Mouse (Mus musculus): ENCODE data around the gene Rad54l.
A peak's percentile ranks its signal among the peaks of the same experiment; 100 is the strongest.

Rad54l gene

DNA sequence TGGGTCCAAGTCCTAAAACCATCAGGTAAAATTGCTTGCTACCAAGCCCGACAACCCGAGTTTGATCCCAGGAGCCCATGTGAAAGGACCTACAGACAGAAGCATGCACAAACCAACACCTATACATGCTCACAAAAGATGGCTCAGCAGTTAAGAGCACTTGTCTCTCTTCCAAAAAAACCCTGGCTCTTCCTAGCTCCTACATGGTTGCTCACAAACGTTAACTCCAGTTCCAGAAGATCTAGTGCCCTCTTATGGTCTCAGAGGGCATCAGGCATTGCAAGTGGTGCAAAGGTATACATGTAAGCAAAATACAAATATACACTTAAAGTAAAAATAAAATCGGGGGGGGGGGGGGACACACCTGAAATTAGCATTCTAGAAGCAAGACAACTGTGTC lies 50.3 kb downstream of the Rad54l start:
- DNase-seq (ENCODE audit: low spot score) = peak; percentile 33

DNA sequence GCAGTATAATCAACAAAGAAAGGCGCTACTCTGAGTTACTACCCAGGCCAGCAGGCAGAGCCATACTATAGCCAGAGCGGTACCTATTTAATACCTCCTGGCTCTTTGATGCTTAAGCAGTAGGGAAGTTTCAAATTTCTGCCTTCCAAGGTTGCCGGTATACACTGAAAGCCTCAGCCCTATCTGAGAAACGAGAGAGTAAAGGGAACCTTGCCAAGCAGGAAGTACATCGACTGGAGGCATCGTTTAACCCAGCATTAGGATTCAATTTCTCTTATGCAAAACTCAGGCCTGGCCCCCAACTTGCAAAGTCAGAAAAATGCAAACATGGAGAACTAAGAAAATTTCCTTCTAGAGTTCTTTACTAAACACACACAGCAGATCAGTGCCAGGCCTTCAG lies 53.4 kb downstream of the Rad54l start:
- DNase-seq (ENCODE audit: low spot score) = no peak

DNA sequence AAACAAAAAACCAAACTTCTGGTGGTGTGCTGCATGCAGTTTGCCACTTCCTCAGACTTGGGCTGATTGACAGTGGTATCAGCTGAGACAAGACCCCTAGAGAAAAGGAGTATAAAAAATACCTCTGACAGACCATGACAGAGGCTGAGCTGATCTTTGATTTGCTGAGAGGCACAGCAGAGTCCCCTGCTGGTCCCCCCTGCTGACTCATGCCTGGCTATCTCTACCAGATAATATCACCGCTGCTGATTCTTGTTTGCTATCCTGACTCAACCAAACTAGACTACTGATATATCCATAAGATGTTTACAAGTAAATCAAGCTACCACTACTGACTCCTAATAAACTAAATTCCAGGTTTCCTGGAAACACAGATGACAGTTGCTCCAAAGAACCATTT lies 59.6 kb downstream of the Rad54l start:
- no peak for DNase-seq (ENCODE audit: low spot score)

DNA sequence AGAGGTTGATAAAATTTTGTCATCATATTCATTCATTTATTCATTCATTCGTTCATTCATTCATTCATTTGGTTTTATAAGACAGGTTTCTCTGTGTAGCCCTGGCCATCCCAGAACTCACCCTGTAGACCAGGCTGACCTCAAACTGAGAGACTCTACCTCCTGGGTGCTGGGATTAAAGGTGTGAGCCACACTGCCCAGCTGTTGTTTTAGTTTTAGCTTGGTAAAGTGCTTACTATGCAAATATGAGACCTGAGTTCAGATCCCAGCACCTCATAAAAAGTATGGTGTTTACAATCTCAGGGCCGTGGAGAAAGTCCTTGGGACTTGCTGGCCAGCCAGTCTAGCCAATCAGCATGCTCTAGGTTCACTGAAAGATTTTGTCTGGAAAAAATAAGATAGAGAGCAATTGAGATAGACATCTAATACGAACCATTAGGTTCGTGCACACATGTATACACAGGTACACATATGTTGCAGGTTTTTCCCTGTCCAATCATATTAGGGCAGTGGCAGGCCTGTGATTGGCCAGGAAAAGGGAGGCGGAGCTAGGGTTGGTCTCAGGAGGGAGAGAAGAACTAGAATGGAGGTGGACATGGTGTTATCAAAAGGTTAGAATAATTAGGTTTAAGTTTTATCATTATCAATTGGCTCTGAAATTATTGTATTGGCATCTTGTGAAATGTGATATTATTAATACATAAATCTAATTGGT lies 64.3 kb downstream of the Rad54l start:
- no peak for DNase-seq (ENCODE audit: low spot score)

DNA sequence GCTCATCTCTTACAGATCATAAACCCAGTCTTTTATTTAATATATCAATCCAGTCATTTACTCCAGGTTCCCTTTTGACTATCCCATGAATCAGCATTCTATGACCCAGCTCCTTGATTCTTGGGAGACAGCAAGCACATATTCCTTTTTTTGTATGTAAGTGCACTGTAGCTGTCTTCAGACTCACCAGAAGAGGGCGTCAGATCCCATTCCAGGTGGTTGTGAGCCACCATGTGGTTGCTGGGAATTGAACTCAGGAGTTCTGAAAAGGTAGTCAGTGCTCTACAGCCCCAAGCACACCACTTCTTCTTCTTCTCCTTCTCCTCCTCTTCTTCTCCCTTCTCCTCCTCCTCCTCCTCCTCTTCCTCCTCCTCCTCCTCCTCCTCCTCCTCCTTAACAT lies 65.9 kb downstream of the Rad54l start:
- no peak for DNase-seq (ENCODE audit: low spot score)

- peak; percentile 91 for DNase-seq (ENCODE audit: low spot score)
Measured at GRCm38 (mm10) chr4:116053399-116053961, 70.0 kb downstream of the Rad54l start, which contains the start of gene Nsun4. Gene Nsun4, minus strand, starts transcription at chr4:116053876.

GRCm38 (mm10) chr4:116052526-116053293 lies 70.8 kb downstream of the Rad54l start:
- peak; percentile 73 for DNase-seq (ENCODE audit: low spot score)

DNA sequence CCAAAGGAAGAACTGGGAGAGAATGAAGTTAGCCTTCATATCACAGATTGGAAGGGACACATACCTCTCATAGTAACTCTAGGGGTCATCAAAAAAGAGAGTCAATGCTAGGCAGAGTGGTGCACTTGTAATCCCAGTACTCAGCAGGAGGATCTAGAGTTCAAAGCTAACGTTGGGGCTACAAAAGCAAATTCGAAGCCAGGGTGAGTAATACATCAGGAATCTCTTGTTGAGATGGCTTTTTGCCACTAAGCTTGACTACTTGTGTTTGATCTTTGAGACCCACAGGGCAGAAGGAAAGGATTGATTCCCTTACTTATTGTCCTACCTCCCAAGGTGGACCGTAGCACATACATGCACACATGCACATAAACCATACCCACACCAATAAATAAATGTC lies 74.3 kb downstream of the Rad54l start:
- no peak for DNase-seq (ENCODE audit: low spot score)

DNA sequence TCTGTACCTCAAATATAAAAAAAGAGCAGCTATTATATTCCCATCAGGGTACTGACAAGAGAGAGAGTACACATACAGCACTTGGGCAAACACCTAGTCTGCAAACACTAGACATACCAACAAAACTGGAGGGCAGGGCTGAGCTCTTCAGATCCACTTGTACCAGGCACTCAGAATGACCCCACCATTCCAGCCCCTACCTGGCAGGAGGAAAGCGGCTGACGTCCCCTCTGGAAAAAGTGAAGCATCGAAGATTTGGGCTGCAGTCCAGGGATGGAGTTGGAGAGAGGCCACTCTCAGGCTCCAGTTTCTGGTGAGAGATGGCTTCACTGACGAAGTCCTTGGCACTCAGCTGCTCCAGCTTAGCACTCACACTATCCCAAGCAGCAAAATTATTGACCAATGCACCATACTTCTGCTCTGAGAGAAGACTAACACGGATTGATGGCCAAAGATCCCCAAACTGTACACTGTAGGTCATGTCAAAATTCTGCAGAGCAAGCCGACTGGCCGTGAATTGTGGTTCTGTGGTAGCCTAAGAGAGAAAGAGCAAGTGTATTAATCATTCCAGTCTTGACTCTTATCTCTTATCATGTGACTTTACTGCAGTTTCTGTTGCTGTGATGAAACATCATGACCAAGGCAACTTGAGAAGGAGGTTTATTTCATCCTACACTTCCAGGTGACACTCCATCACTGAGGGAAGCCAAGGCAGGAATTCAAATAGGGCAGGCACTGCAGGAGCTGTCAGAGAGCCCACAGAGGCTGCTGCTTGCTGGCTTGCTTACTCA lies 75.2 kb downstream of the Rad54l start:
- no peak for DNase-seq (ENCODE audit: low spot score)

DNA sequence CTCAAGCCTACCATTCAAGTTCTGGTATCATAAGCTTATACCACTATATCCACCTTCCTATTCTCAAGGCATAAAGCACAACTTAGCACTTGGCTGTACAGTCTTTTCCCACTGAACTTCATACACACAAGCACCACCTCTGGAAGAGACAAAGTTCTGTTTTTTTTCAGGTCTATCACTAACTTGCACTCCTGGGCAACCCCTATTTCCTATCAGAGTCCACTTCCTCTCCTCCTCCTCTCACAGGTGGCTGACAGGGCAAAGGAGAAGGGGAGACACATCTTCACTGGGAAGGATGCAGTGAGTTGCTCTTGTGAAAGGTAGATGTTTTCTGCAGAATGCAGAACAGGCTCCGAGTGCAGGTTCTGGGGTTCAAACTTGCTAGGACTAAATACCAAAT lies 75.8 kb downstream of the Rad54l start:
- no peak for DNase-seq (ENCODE audit: low spot score)

GRCm38 (mm10) chr4:116046604-116047003 lies 76.9 kb downstream of the Rad54l start:
- DNase-seq (ENCODE audit: low spot score) = no peak

Measured in retina, embryonic 14.5 days (tissue).